Mouse (Mus musculus): Measurements from ENCODE around the gene 0610009B22Rik.
"Not testable (repeated sequence)": the region's sequence is repeated elsewhere in the genome, so short reads cannot be mapped to it uniquely, and the experiment has no call there.

The 0610009B22Rik gene

DNA sequence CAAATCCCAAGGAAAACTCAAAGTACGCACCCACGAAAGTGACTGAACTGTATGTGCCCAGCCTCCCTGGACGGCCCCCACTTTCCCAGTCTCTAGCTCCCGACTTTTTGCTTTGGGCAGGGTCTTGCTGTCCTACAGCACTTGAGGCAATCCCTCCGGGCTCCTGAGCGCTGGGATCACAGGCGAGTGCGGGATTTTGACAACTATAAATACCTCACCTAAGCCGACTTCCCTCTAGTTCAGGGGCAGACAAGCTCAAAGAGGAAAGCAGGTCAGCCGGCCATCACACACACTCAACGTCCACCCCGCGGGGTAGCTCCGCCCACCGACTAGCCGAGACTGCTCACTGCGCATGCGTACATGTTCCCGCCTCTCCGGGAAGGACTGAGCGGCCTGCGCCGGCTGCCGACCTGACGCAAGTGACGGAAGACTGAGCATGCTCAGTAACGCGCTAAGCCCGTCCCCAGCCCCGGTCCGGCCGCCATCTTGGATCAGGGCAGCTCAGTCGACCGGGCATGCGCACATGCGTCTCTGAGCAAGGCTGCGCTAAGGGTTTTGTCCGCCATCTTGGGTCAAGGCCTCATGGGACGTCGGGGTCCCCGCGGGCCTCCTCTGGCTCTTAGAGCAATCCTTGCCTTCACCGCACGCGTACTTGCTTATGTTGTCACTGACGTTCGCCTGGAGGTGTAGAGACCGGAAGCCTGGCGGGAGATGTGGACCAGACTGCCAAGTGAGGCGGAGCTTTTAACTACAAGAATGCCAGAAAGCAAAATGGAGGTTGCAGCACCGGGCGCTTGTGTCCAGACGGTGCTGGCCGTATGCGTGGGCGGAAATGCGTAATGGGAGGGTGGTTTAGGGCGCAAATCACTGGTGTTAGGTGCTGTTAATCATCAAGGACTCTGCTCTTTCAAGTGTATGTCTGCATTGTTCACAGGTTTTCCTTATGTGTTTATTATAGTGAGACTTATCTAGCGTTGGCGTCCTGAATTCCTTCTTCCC, at the start of gene 0610009B22Rik:
Gene 0610009B22Rik (minus strand): TSS at position 545 of the 999 bp plus-strand sequence.
- DNase-seq (ENCODE audit: low spot score in 2 of 2): peak; percentile 99 to 100

DNA sequence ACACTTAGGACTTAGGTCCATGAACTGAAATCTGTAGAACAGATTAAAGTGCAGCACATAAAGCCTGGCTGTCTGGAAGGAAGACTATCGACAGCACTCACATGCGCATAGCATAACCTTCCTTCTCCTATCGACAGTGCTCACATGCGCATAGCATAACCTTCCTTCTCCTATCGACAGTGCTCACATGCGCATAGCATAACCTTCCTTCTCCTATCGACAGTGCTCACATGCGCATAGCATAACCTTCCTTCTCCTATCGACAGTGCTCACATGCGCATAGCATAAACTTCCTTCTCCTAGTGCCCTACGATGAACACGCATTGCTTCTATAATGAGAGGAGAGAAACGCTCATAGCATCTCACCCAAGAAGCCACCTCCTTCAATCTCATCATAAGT, 45.5 kb upstream of the 0610009B22Rik start:
- DNase-seq (ENCODE audit: low spot score in 2 of 2): not testable (repeated sequence)

DNA sequence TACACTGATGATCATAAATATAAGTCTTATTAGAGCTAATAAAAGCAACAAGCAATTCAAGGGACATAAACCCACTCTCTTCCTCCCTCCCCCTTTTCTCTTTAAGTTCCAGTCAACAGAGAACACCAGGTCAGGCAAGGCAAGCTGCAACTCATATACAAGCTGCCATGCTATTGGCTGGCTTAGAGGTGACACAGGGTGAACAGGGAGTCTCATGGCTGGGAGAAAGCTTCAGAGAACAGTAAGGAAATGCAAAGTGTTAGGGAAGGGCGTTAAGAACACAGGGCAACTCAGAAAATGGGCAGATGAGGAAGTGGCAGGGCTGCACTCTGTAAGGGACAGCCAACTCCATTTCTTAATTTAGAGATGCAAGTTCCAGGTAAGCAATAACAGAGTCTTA, 44.2 kb upstream of the 0610009B22Rik start:
- DNase-seq (ENCODE audit: low spot score in 2 of 2): no peak

DNA sequence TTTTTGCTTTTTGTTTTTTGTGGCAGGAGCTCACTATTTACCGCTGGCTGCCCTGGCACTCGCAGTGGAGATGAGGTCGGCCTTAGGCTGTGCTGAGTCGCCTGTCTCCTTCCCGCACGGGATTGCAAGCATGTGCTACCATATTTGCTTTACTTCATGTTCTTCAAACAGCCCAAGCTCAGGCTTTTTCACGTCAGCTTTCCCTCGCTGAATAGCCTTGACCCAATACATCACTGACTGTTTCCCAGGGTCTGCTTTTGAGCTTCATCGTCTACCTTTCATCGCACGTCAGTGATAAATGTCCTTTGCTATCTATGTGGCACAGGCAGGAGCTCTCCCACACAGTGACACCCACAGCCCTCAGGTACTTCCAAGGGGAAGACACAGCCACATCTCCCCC, 32.4 kb upstream of the 0610009B22Rik start:
- no peak for DNase-seq (ENCODE audit: low spot score in 2 of 2)

DNA sequence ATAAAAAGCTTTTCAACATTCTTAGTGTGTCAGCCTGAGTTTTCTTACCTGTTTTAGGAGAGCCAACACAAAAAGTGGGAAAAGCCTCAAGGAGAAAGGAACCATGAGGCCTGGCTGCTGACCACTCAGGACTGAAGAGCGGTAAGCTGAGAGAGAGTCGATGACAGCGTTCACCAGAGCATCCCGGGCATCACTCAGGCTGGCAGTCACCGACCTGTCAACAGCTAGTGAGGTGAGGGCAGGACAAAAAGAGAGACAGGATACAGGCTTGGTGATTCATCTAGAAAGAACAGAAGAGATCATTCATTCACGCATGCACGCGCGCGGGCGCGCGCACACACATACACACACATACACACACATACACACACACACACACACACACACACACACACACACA, 18.4 kb upstream of the 0610009B22Rik start:
- DNase-seq (ENCODE audit: low spot score in 2 of 2): no peak

DNA sequence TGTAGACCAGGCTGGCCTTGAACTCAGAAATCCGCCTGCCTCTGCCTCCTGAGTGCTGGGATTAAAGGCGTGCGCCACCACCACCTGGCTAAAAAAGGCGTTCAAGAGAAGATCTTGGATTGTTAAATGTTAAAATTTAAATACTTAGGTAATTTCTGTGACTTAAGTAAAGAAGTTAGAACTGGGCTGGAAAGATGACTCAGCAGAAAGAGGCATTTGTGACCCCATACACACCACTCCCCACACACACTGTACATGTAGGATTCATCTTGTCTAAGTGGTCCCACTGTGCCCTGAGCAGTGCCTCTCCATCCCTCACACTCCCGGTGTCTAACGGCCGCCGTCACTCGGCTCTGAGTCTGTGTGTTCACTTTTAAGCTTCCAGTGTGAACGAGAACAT, 17.8 kb upstream of the 0610009B22Rik start:
- no peak for DNase-seq (ENCODE audit: low spot score in 2 of 2)

DNA sequence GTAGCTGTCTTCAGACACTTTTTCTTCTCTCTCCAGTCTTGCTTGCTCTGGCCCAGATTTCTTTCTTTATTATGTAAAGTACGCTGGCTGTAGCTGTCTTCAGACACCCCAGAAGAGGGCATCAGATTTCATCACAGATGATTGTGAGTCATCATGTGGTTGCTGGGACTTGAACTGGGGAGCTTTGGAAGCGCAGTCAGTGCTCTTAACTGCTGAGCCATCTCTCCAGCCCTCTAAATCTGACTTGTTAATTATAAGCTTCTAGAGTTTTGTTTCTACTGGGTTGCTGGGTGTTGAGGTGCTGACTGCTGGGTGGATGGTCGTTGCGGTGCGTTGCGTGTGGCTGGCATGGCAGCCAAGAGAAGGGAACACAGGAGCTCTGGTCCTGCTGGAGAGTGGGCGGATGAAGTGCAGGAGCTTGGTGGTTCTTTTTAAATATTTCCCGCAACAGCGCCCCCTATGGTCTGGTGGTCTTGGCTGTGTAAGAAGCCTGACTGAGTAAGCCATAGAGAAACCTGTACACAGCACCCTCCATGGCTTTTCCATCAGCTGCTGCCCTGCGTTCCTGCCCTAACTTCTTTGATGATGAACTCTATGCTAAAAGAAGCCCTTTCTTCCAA, 14.8 kb upstream of the 0610009B22Rik start:
- no peak for DNase-seq (ENCODE audit: low spot score in 2 of 2)

DNA sequence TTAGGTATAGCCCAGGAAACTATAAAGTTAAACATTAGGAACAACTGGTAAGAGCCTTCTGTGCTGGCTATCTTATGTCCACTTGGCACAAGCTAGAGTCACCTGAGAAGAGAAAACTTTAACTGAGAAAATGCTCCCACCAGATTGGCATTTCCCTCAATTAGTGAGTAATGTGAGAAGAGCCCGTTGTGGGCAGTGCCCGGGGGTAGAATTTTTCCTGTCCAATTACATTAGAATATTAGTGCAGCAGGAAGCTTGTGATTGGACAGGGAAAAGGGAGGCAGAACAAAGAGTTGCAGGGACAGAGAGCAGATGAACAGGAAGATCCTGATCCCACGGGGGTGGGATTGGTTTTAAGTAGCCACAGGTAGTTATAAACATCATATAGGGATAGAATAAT, 14.2 kb upstream of the 0610009B22Rik start:
- DNase-seq (ENCODE audit: low spot score in 2 of 2): no peak

DNA sequence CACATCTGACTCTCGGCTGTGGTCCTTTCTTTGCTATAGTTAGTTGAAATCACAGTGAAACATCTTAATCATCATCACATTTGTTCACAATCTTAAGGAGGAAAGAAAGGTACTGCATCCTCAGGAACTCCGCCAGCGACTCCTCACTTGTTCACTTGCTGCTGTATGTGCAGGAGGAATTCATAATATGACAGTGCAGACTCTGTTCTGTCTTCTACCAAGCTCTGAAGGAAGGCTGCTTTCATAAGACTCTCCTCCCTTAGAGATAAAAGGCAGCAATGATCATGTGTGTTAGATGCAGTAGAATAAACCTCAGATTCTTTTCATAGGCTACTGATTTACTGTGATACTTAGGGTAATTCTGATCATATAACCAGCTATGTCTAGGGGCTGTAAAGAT, 6.3 kb upstream of the 0610009B22Rik start:
- peak in 1 of 2 experiments; percentile 6 for DNase-seq (ENCODE audit: low spot score in 2 of 2)

DNA sequence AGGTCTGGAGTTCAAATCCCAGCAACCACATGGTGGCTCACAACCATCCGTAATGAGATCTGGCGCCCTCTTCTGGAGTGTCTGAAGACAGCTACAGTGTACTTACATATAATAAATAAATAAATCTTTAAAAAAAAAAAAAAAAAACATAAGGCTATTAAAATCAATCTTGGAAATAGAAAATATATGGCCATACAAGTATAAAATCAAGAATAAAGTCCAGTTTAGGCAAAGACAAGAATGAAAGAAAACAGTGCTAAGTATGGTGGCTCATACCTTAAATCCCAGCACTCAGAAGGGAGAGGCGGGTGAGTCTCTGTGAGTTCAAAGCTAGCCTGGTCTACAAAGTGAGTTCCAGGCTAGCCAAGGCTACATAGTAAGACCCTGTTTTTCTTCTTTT, 1.9 kb upstream of the 0610009B22Rik start:
- DNase-seq (ENCODE audit: low spot score in 2 of 2): not testable (repeated sequence)

DNA sequence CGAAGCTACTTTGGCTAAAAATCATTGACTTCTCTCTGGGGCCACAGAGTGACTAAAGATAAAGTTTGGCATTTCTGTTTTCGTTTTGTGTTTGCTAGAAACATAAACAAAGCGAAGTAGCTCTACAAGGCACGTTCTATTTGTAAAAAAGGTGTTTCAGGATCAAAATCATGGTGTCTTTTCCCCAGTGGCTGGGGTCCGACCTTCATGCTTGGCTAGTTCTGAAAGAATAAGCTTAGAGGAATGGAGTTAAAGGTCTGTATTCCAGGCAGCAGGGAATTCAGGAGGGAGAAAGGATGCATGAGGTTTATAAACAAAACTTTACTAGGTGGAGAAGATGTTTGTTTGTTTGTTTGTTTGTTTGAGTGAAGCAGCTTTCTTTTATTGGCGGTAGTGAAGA, 669 bp upstream of the 0610009B22Rik start:
- DNase-seq (ENCODE audit: low spot score in 2 of 2): no peak

DNA sequence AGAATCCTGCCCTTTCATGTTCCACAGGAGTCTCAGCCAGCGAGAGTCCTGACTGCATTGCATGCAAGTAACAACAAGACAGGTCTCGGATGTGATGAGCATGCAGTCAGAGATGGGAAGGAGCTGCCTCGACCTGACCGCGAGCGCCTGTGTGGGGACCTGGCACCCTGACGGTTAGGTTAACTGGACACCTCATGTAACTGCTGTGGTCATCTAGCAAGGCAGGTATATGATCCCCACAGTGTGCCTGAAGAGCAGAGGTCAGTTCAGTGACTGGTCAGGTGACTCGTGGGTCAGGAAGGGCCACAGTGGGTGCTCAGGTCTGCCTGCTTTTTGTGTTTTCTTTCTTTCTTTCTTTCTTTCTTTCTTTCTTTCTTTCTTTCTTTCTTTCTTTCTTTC, 6.7 kb downstream of the 0610009B22Rik start:
- no peak for DNase-seq (ENCODE audit: low spot score in 2 of 2)

DNA sequence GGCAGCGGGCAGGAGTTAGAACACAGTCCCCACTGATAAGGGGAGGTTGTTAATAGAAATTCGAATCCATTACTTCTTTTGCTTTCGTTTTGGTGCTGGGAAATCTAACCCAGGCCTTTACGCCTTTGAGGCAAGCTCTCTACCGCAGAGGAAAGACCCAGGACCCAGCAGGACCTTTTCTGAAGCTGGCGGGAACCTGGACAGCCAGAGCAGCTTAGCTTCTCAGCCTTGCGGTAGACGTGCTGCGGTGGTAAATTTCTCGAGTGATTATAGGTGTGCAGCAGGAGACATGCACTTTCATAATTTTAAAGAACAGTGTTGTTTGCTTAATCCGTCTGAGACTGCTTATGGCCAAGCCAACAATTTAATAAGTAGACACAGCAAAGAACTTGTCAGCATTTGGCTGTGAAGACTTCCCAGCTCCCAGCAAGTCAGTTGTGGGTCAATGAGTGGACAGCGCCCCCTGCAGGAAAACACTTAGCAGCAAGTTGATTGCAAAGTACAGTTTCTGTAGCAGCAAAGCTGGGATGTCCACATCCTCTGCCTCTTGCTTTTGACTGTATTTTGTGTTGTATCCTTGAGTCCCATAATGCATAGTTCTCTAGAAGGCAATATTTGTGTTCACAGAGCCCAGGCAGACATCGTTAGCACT, 7.2 kb downstream of the 0610009B22Rik start:
- DNase-seq (ENCODE audit: low spot score in 2 of 2): peak; percentile 87 to 89

DNA sequence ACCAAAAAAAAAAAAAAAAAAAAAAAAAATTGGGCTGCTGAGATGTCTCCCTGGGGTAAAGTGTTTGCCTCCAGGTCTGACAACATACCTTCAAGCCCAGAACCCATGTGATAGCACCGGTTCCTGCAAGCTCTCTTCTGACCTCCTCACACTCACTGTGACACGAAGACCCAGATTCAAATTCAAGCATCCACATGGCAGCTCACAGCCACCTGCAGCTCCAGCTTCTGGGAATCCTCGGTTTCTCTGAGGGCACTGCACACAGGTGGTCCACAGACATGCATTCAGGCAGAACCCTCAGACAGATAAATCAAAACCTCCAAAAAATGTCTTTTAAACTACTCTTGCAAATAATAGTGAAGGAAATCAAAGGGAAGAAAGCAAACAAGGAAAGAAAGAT, 9.2 kb downstream of the 0610009B22Rik start:
- DNase-seq (ENCODE audit: low spot score in 2 of 2): no peak

DNA sequence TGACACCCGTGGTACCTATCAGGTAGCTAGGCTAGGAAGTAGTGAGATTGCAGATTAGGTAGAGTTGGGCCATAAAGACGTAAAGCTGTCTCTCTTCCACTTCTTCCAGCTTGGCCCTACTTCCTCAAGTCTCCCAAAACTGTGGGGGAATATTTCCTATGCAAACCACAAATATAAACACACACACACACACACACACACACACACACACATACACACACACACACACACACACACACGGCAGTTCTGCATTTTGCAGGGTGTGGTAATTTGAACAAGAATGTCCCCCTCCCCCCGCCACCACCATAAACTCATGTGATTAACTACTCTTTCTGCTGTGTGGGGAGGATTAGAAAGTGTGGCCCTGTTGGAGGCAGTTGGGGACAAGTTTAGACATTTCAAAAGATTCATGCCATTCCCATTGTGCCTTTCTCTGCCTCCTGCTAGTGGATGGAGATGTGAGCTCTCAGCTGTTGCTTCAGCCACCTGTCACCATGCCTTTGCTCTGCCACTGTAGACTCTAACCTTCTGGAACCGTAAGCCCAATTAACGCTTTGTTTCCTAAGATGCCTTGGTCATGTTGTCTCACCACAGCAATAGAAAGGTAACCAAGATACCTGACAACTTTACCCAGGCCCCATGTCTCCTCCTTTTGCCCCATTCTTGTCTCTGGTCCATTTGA, 10.8 kb downstream of the 0610009B22Rik start:
- no peak for DNase-seq (ENCODE audit: low spot score in 2 of 2)

DNA sequence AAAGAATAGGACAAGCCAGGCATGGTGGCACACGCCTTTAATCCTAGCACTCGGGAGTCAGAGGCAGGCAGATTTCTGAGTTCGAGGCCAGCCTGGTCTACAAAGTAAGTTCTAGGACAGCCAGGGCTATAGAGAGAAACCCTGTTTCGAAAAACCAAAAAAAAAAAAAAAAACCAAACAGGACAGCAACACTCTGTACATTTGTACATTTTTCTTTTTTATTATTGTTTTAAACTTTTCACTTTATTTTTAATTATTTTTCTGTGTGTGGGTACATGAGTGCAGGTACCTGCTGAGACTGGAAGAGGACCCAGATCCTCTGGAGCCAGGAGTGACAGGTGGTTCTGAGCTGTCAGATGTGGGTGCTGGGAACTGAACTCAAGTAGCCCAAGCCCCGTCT, 13.3 kb downstream of the 0610009B22Rik start:
- no peak for DNase-seq (ENCODE audit: low spot score in 2 of 2)

DNA sequence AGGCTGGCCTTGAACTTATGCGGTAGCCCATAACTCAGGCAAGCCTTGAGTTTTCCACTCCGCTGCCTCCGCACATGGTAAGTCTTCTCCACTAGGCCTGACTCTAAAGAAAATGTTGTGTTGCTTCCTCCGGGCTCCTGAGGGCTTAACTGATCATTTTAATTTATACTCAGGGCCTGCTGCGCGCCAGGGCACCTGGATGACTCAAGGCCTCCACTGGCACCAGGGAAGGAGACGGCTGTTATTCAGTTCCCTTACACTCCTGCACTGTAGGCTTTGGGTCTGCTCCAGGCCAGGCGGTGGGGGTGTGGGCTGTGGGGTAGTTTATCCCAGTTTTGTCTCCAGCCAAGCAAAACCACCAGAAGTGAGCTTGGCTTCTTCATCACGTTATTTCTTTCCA, 15.4 kb downstream of the 0610009B22Rik start:
- no peak for DNase-seq (ENCODE audit: low spot score in 2 of 2)

DNA sequence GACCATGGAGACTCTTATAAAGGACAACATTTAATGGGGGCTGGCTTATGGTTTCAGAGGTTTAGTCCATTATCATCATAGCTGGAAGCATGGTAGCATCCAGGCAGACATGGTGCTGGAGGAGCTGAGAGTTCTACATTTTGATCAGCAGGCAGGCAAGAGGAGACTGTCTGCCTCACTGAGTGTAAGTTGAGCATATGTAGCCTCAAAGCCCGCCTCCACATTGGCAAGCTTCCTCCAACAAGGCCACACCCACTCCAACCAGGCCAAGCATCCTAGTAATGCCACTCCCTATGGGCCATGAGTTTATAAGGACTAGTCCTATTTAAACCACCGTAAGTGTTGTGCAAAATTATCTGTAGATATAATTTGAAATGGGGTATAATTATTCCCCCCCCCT, 17.3 kb downstream of the 0610009B22Rik start:
- DNase-seq (ENCODE audit: low spot score in 2 of 2): no peak

DNA sequence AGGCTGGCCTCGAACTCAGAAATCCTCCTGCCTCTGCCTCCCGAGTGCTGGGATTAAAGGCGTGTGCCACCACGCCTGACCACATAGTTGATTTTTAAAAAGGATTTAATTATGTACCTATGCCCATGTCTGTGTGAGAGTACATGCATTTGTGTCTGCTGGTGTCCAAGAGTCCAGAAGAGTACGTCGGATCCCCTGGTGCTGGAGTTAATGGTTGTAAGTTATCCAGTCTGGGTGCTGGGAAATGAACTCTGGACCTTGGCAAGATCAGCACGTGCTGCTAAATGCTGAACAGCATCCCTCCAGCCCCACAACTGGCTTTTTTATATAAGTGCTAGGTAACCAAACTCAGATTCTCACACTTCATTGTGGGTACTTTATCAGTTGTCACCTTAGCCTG, 17.8 kb downstream of the 0610009B22Rik start:
- no peak for DNase-seq (ENCODE audit: low spot score in 2 of 2)

DNA sequence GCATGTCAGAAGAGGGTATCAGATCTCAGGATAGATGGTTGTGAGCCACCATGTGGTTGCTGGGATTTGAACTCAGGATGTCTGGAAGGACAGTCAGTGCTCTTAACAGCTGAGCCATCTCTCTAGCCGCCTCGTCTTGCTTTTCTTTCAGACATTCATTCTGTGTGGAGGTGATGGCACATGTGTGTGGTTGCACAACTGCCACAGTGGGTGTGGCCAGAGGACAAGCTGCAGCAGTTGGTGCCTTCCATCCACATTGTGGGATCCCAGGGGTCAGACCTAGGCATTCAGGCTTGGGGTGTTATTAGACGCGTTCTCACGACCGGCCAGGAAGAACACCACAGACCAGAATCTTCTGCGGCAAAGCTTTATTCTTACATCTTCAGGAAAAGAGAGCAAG, 23.9 kb downstream of the 0610009B22Rik start:
- DNase-seq (ENCODE audit: low spot score in 2 of 2): not testable (repeated sequence)

DNA sequence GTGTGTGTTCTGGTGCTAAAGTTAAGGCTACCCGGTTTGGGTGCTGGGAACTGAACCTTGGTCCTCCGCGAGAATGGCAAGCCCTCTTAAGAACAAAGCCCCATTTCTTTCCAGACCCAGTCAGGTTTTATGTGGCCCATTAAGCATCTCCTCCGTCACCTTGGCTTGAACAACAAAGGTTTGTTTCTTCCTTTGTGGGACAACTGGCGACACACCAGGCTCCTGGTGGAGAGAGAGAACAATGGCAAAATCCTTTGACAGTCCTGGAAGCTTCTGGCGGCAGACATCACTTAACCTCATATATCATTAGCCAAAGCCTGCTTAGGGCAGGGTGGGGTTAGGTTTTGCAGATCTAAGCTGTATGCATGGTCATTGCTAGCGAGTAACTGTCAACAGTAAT, 26.0 kb downstream of the 0610009B22Rik start:
- no peak for DNase-seq (ENCODE audit: low spot score in 2 of 2)

DNA sequence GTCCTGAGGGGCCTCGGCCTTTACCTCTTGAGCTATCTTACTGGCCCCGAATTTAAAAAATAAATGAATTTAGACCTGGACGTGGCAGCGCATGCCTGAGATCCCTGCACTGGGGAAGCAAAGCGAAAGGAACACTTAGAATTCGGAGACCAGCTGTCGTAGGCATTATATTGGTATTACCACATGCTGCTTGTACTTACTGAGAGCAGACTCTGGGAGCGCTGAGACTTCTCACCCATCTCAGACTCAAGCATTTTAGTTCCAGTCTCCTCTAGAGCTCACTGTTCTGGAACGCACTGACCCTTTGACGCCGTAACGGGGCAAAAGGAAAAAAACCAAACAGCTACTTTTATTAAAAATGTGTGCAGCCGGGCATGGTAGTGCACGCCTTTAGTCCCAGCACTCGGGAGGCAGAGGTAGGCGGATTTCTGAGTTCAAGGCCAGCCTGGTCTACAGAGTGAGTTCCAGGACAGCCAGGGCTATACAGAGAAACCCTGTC, 26.8 kb downstream of the 0610009B22Rik start:
- no peak for DNase-seq (ENCODE audit: low spot score in 2 of 2)
